Mouse (Mus musculus) kidney, adult 2 months (tissue): ENCODE data around the gene Cebpa. TPM values are rescaled to one million over a fixed set of nuclear protein-coding genes. Genes with fewer than 3 reads are reported as not detected.

ENCODE experiments used
- DNase-seq: peaks from one replicate; pipeline ENCODE4 v3.0.0; 2021
- H3K27ac ChIP-seq: fragments of 200-500 bp; 2 replicates; pipeline ENCODE4 v1.5.1; 2012; ENCODE audit warnings: low read depth, low read length, control low read depth, inconsistent platforms; ENCODE audit not compliant: insufficient read depth
- H3K27me3 ChIP-seq: fragments of 200-500 bp; replicated peaks from 2 replicates; pipeline ENCODE4 v1.6.1; 2012; ENCODE audit warnings: mild to moderate bottlenecking, moderate library complexity, low read length, inconsistent platforms; ENCODE audit not compliant: control insufficient read depth, insufficient read depth
- H3K36me3 ChIP-seq: fragments of 200-500 bp; 2 replicates; pipeline ENCODE4 v1.6.1; 2012; ENCODE audit warnings: mild to moderate bottlenecking, moderate library complexity, low read length, inconsistent platforms; ENCODE audit not compliant: control insufficient read depth, insufficient read depth
- H3K4me1 ChIP-seq: fragments of 200-500 bp; 2 replicates; pipeline ENCODE4 v1.6.1; 2011; ENCODE audit warnings: low read length; ENCODE audit not compliant: control insufficient read depth, insufficient read depth
- H3K4me3 ChIP-seq: fragments of 200-500 bp; 2 replicates; pipeline ENCODE4 v1.5.1; 2011; ENCODE audit warnings: mild to moderate bottlenecking, low read depth, low read length, control low read depth; ENCODE audit not compliant: insufficient read depth
- CTCF ChIP-seq: fragments of 200-500 bp; conservative IDR thresholded peaks from 2 replicates; pipeline ENCODE4 v1.5.1; 2011; ENCODE audit warnings: low read depth, mild to moderate bottlenecking, control low read depth, low read length, moderate library complexity, mixed read lengths; ENCODE audit not compliant: insufficient read depth, insufficient read length
- POLR2A ChIP-seq: fragments of 200-500 bp; IDR thresholded peaks from one replicate; pipeline ENCODE4 v1.6.1; 2011; ENCODE audit warnings: low read depth, low read length, control low read depth
- WGBS: fragments of 180-500 bp; shearing (Covaris S2); methylation state at CpG from one replicate; pipeline ENCODE4 v1.1.7; 2018; 5-methylcytosine and 5-hydroxymethylcytosine counted together
- polyA plus RNA-seq: library from polyadenylated mRNA; depleted of rRNA; stranded (reverse); fragments of >200 nt; gene quantifications from 2 replicates; pipeline ENCODE4 v1.2.3, GENCODE M21; 2012

The Cebpa gene
- polyA plus RNA-seq, 1 experiment = 41.6 TPM

- Histone ChIP-seq H3K4me1 (no peaks in the 10 kb centered on the region), H3K36me3 (no peaks in the 10 kb centered on the region), H3K4me3 (peak overlapping the region; percentile 79), H3K27ac (peak overlapping the region; percentile 28), H3K27me3 (no peaks in the 10 kb centered on the region)
- peak; percentile 89 for DNase-seq
- under 1% methylated on average over 53 of the region's 53 CpGs for WGBS
- TF ChIP-seq CTCF (no peak), POLR2A (no peak)
These were observed 1.1 kb downstream of the Cebpa start for GRCm38 (mm10) chr7:35120146-35120691.

GRCm38 (mm10) chr7:35121150-35121549, 2.1 kb downstream of the Cebpa start:
- WGBS = 78% methylated on average over 8 of the region's 8 CpGs
- Histone ChIP-seq H3K4me1 (no peaks in the 10 kb centered on the region), H3K27ac (no peak overlapping the region), H3K27me3 (no peaks in the 10 kb centered on the region), H3K4me3 (peak overlapping the region; percentile 79), H3K36me3 (no peaks in the 10 kb centered on the region)
- TF ChIP-seq CTCF (no peak), POLR2A (no peak)
- DNase-seq = no peak

- Histone ChIP-seq H3K36me3 (no peaks in the 10 kb centered on the region), H3K4me1 (no peaks in the 10 kb centered on the region; the same call in 1 of the 2 replicates), H3K4me3 (no peak overlapping the region), H3K27me3 (no peaks in the 10 kb centered on the region), H3K27ac (no peak overlapping the region)
- TF ChIP-seq CTCF = no peak
- no peak for TF ChIP-seq POLR2A
- DNase-seq = no peak
- WGBS = 85% methylated on average over 10 of the region's 10 CpGs
These were observed 3.6 kb downstream of the Cebpa start for GRCm38 (mm10) chr7:35122401-35123320.

GRCm38 (mm10) chr7:35123431-35123953, 4.4 kb downstream of the Cebpa start:
- no peaks in the 10 kb centered on the region for H3K36me3 ChIP-seq
- DNase-seq = no peak
- no peak overlapping the region for H3K4me3 ChIP-seq
- no peaks in the 10 kb centered on the region for H3K27me3 ChIP-seq
- peaks cover 5% of the 10 kb centered on the region for H3K4me1 ChIP-seq
- H3K27ac ChIP-seq = no peak overlapping the region
- TF ChIP-seq POLR2A (no peak), CTCF (no peak)
- WGBS = 80% methylated on average over 10 of the region's 10 CpGs

GRCm38 (mm10) chr7:35124216-35124615, 5.1 kb downstream of the Cebpa start:
- Histone ChIP-seq H3K4me3 (no peak overlapping the region), H3K4me1 (peaks cover 9% of the 10 kb centered on the region), H3K36me3 (no peaks in the 10 kb centered on the region), H3K27ac (no peak overlapping the region), H3K27me3 (no peaks in the 10 kb centered on the region)
- no peak for DNase-seq
- WGBS = 84% methylated on average over 5 of the region's 5 CpGs
- TF ChIP-seq POLR2A = no peak
- no peak for TF ChIP-seq CTCF

GRCm38 (mm10) chr7:35124745-35125144, 5.7 kb downstream of the Cebpa start:
- WGBS = 67% methylated on average over 6 of the region's 6 CpGs
- H3K27ac ChIP-seq = no peak overlapping the region
- TF ChIP-seq POLR2A (no peak), CTCF (no peak)
- peak; percentile 42 for DNase-seq
- no peaks in the 10 kb centered on the region for H3K27me3 ChIP-seq
- no peak overlapping the region for H3K4me3 ChIP-seq
- H3K4me1 ChIP-seq = peaks cover 9% of the 10 kb centered on the region
- H3K36me3 ChIP-seq = no peaks in the 10 kb centered on the region

GRCm38 (mm10) chr7:35125971-35126370, 6.9 kb downstream of the Cebpa start:
- no peak overlapping the region for H3K27ac ChIP-seq
- H3K4me3 ChIP-seq = no peak overlapping the region
- peak; percentile 45 for DNase-seq
- no peaks in the 10 kb centered on the region for H3K27me3 ChIP-seq
- H3K36me3 ChIP-seq = no peaks in the 10 kb centered on the region
- TF ChIP-seq CTCF (no peak), POLR2A (no peak)
- H3K4me1 ChIP-seq = peaks cover 9% of the 10 kb centered on the region
- WGBS = 77% methylated on average over 5 of the region's 5 CpGs
